Mouse (Mus musculus) kidney, postnatal 4 days (tissue): Measurements from ENCODE around the gene Birc5.
"Not testable (repeated sequence)": the region's sequence is repeated elsewhere in the genome, so short reads cannot be mapped to it uniquely, and the experiment has no call there.

Experiments used
- DNase-seq, 2 experiments: peaks; one replicate each; pipeline ENCODE4 v3.0.0; 2021; ENCODE audit warnings: mixed read lengths in 2 of 2

The Birc5 gene

GRCm38 (mm10) chr11:117848985-117849671 lies at the start of gene Birc5:
Gene Birc5, plus strand, starts transcription at chr11:117849251.
- peak; percentile 98 to 99 for DNase-seq

GRCm38 (mm10) chr11:117800038-117800437 lies 49.0 kb upstream of the Birc5 start:
- DNase-seq = no peak

- no peak for DNase-seq
Measured at GRCm38 (mm10) chr11:117801650-117802049, 47.4 kb upstream of the Birc5 start.

- no peak for DNase-seq
Measured at GRCm38 (mm10) chr11:117803166-117803688, 45.8 kb upstream of the Birc5 start.

GRCm38 (mm10) chr11:117806781-117807180 lies 42.3 kb upstream of the Birc5 start:
- DNase-seq = no peak

GRCm38 (mm10) chr11:117809407-117810311 lies 39.4 kb upstream of the Birc5 start, which contains the start of the genes Gm20708 and Syngr2:
Gene Gm20708, plus strand, starts transcription at chr11:117809668.
Gene Syngr2, plus strand, starts transcription at chr11:117809668.
- peak; percentile 83 to 89 for DNase-seq

GRCm38 (mm10) chr11:117810401-117811046 lies 38.5 kb upstream of the Birc5 start:
- peak; percentile 93 to 96 for DNase-seq

- no peak for DNase-seq
Measured at GRCm38 (mm10) chr11:117813867-117814266, 35.2 kb upstream of the Birc5 start.

- DNase-seq = no peak
Measured at GRCm38 (mm10) chr11:117814704-117815366, 34.2 kb upstream of the Birc5 start.

- not testable (repeated sequence) for DNase-seq
Measured at GRCm38 (mm10) chr11:117815850-117816249, 33.2 kb upstream of the Birc5 start.

GRCm38 (mm10) chr11:117816389-117816996 lies 32.6 kb upstream of the Birc5 start:
- DNase-seq = no peak

GRCm38 (mm10) chr11:117819095-117819494 lies 30.0 kb upstream of the Birc5 start:
- DNase-seq = no peak

- no peak for DNase-seq
Measured at GRCm38 (mm10) chr11:117820173-117820572, 28.9 kb upstream of the Birc5 start.

GRCm38 (mm10) chr11:117821868-117822267 lies 27.2 kb upstream of the Birc5 start:
- DNase-seq = no peak

- DNase-seq = peak; percentile 57 to 69
Measured at GRCm38 (mm10) chr11:117822728-117823241, 26.3 kb upstream of the Birc5 start.

- DNase-seq = no peak
Measured at GRCm38 (mm10) chr11:117823411-117823810, 25.6 kb upstream of the Birc5 start.

GRCm38 (mm10) chr11:117824060-117824969 lies 24.7 kb upstream of the Birc5 start:
- DNase-seq = peak; percentile 87 to 91

- DNase-seq = peak; percentile 85 to 91
Measured at GRCm38 (mm10) chr11:117825333-117826101, 23.5 kb upstream of the Birc5 start, which contains the start of the genes Afmid and Tk1. Gene Afmid, plus strand, starts transcription at chr11:117825924. Gene Tk1, minus strand, starts transcription at chr11:117826092.

- DNase-seq = no peak
Measured at GRCm38 (mm10) chr11:117826164-117826563, 22.9 kb upstream of the Birc5 start.
